Mouse (Mus musculus): Measurements from ENCODE around the gene Hoxb2. TPM values are rescaled to one million over a fixed set of nuclear protein-coding genes. Genes with fewer than 3 reads are reported as not detected.

The Hoxb2 gene
- polyA plus RNA-seq, 1 experiment from 2014 or later: 49.9 TPM

- Histone ChIP-seq H3K4me3 (ENCODE audit: low read length) (no peak overlapping the region), H3K4me1 (ENCODE audit: control insufficient read depth, insufficient read depth, low read length) (peaks cover 84% of the 10 kb centered on the region), H3K27me3 (ENCODE audit: control insufficient read depth, insufficient read depth, low read length) (no peaks in the 10 kb centered on the region)
Measured at GRCm38 (mm10) chr11:96337026-96337425, 13.3 kb upstream of the Hoxb2 start.

GRCm38 (mm10) chr11:96338957-96339855, 11.1 kb upstream of the Hoxb2 start:
- Histone ChIP-seq H3K4me3 (ENCODE audit: low read length) (no peak overlapping the region), H3K9ac (ENCODE audit: low read depth, low read length) (peak overlapping the region; percentile 77; the same call in 1 of the 2 replicates), H3K36me3 (ENCODE audit: control insufficient read depth, insufficient read depth, low read length) (peaks cover 31% of the 10 kb centered on the region), H3K27me3 (ENCODE audit: control insufficient read depth, insufficient read depth, low read length) (no peaks in the 10 kb centered on the region), H3K9me3 (ENCODE audit: control insufficient read depth, low read length) (no peaks in the 10 kb centered on the region), H3K27ac (ENCODE audit: low read depth, low read length) (peak overlapping the region; percentile 100), H3K4me1 (ENCODE audit: control insufficient read depth, insufficient read depth, low read length) (peaks cover 87% of the 10 kb centered on the region), H3K4me2 (replicated peaks; ENCODE audit: low read depth, low read length) (peak overlapping the region; percentile 73)
- WGBS: 25% methylated on average over 7 of the region's 7 CpGs
- ATAC-seq (ENCODE audit: low FRiP score, low TSS enrichment): no peak

More at GRCm38 (mm10) chr11:96337026-96337425, 13.3 kb upstream of the Hoxb2 start:
- Histone ChIP-seq H3K36me3 (ENCODE audit: control insufficient read depth, insufficient read depth, low read length) (peaks cover 32% of the 10 kb centered on the region), H3K4me2 (replicated peaks; ENCODE audit: low read depth, low read length) (0 out of 2 replicates have a peak overlapping the region, but pooled peaks have one; percentile 5), H3K27ac (ENCODE audit: low read depth, low read length) (peak overlapping the region; percentile 100), H3K9me3 (ENCODE audit: control insufficient read depth, low read length) (no peaks in the 10 kb centered on the region), H3K9ac (ENCODE audit: low read depth, low read length) (peak overlapping the region; percentile 19; the same call in 1 of the 2 replicates)
- WGBS: 24% methylated on average over 6 of the region's 6 CpGs
- ATAC-seq (ENCODE audit: low FRiP score, low TSS enrichment): no peak

- Histone ChIP-seq H3K9me3 (ENCODE audit: control insufficient read depth, low read length) (no peaks in the 10 kb centered on the region), H3K36me3 (ENCODE audit: control insufficient read depth, insufficient read depth, low read length) (peaks cover 38% of the 10 kb centered on the region), H3K9ac (ENCODE audit: low read depth, low read length) (peak overlapping the region; percentile 77), H3K27ac (ENCODE audit: low read depth, low read length) (peak overlapping the region; percentile 100), H3K4me1 (ENCODE audit: control insufficient read depth, insufficient read depth, low read length) (peaks cover 87% of the 10 kb centered on the region), H3K27me3 (ENCODE audit: control insufficient read depth, insufficient read depth, low read length) (no peaks in the 10 kb centered on the region), H3K4me3 (ENCODE audit: low read length) (peak overlapping the region; percentile 37), H3K4me2 (replicated peaks; ENCODE audit: low read depth, low read length) (peak overlapping the region; percentile 73)
- under 1% methylated on average over 31 of the region's 36 CpGs for WGBS
- ATAC-seq (ENCODE audit: low FRiP score, low TSS enrichment): peak; percentile 77
Measured at GRCm38 (mm10) chr11:96340698-96341365, 9.5 kb upstream of the Hoxb2 start.

GRCm38 (mm10) chr11:96341701-96342575, 8.4 kb upstream of the Hoxb2 start:
- Histone ChIP-seq H3K4me1 (ENCODE audit: control insufficient read depth, insufficient read depth, low read length) (peaks cover 87% of the 10 kb centered on the region), H3K9me3 (ENCODE audit: control insufficient read depth, low read length) (no peaks in the 10 kb centered on the region), H3K4me2 (replicated peaks; ENCODE audit: low read depth, low read length) (peak overlapping the region; percentile 73), H3K9ac (ENCODE audit: low read depth, low read length) (peak overlapping the region; percentile 77), H3K4me3 (ENCODE audit: low read length) (peak overlapping the region; percentile 37), H3K36me3 (ENCODE audit: control insufficient read depth, insufficient read depth, low read length) (peaks cover 43% of the 10 kb centered on the region), H3K27me3 (ENCODE audit: control insufficient read depth, insufficient read depth, low read length) (no peaks in the 10 kb centered on the region), H3K27ac (ENCODE audit: low read depth, low read length) (peak overlapping the region; percentile 100)
- ATAC-seq (ENCODE audit: low FRiP score, low TSS enrichment): no peak
- 2% methylated on average over 40 of the region's 40 CpGs for WGBS

GRCm38 (mm10) chr11:96342576-96342930, 7.8 kb upstream of the Hoxb2 start:
- Histone ChIP-seq H3K9ac (ENCODE audit: low read depth, low read length) (peak overlapping the region; percentile 77; the same call in 1 of the 2 replicates), H3K27me3 (ENCODE audit: control insufficient read depth, insufficient read depth, low read length) (no peaks in the 10 kb centered on the region), H3K4me1 (ENCODE audit: control insufficient read depth, insufficient read depth, low read length) (peaks cover 85% of the 10 kb centered on the region), H3K36me3 (ENCODE audit: control insufficient read depth, insufficient read depth, low read length) (peaks cover 43% of the 10 kb centered on the region), H3K4me2 (replicated peaks; ENCODE audit: low read depth, low read length) (peak overlapping the region; percentile 73), H3K4me3 (ENCODE audit: low read length) (peak overlapping the region; percentile 37), H3K9me3 (ENCODE audit: control insufficient read depth, low read length) (no peaks in the 10 kb centered on the region), H3K27ac (ENCODE audit: low read depth, low read length) (peak overlapping the region; percentile 100)
- WGBS: 10% methylated on average over 4 of the region's 4 CpGs
- no peak for ATAC-seq (ENCODE audit: low FRiP score, low TSS enrichment)

GRCm38 (mm10) chr11:96343206-96343745, 7.0 kb upstream of the Hoxb2 start:
- no peak for ATAC-seq (ENCODE audit: low FRiP score, low TSS enrichment)
- Histone ChIP-seq H3K4me3 (ENCODE audit: low read length) (peak overlapping the region; percentile 6; the same call in 1 of the 2 replicates), H3K27ac (ENCODE audit: low read depth, low read length) (peak overlapping the region; percentile 100), H3K27me3 (ENCODE audit: control insufficient read depth, insufficient read depth, low read length) (no peaks in the 10 kb centered on the region), H3K9me3 (ENCODE audit: control insufficient read depth, low read length) (no peaks in the 10 kb centered on the region), H3K9ac (ENCODE audit: low read depth, low read length) (peak overlapping the region; percentile 77; the same call in 1 of the 2 replicates), H3K4me2 (replicated peaks; ENCODE audit: low read depth, low read length) (peak overlapping the region; percentile 73), H3K36me3 (ENCODE audit: control insufficient read depth, insufficient read depth, low read length) (peaks cover 37% of the 10 kb centered on the region), H3K4me1 (ENCODE audit: control insufficient read depth, insufficient read depth, low read length) (peaks cover 84% of the 10 kb centered on the region)
- WGBS: 23% methylated on average over 2 of the region's 2 CpGs

DNA sequence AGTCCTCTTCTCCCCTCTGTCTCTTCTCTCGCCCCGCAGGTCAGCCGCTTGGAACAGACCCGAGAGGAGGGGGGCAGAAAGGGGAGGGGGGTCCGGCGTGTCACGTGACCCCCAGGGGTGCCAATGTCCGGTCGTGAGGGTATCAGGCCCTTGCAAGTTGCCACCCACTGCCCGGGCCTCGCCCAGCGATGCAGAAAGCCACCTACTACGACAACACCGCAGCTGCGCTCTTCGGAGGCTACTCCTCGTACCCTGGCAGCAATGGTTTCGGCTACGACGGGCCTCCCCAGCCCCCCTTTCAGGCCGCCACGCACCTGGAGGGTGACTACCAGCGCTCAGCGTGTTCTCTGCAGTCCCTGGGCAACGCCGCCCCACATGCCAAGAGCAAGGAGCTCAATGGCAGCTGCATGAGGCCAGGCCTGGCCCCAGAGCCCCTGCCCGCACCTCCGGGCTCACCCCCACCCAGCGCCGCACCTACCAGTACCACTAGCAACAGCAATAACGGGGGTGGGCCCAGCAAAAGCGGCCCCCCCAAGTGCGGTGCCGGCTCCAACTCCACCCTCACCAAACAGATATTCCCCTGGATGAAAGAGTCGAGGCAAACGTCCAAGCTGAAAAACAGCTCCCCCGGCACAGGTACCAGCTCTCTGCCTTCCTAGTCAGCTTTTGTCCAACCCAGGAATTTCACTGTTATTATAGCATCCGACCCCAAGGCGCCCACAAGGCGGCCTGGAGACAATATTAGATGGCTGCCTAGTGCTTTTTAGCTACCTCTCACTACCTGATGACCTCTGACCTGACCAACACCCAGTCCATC, 6.1 kb upstream of the Hoxb2 start:
- Histone ChIP-seq H3K4me1 (ENCODE audit: control insufficient read depth, insufficient read depth, low read length) (peaks cover 84% of the 10 kb centered on the region), H3K4me2 (replicated peaks; ENCODE audit: low read depth, low read length) (peak overlapping the region; percentile 73), H3K36me3 (ENCODE audit: control insufficient read depth, insufficient read depth, low read length) (peaks cover 37% of the 10 kb centered on the region), H3K9me3 (ENCODE audit: control insufficient read depth, low read length) (no peaks in the 10 kb centered on the region), H3K4me3 (ENCODE audit: low read length) (peak overlapping the region; percentile 26; the same call in 1 of the 2 replicates), H3K27ac (ENCODE audit: low read depth, low read length) (peak overlapping the region; percentile 100), H3K27me3 (ENCODE audit: control insufficient read depth, insufficient read depth, low read length) (no peaks in the 10 kb centered on the region), H3K9ac (ENCODE audit: low read depth, low read length) (peak overlapping the region; percentile 77)
- ATAC-seq (ENCODE audit: low FRiP score, low TSS enrichment): peak; percentile 17; the same call in 1 of the 2 replicates
- WGBS: 13% methylated on average over 40 of the region's 40 CpGs

DNA sequence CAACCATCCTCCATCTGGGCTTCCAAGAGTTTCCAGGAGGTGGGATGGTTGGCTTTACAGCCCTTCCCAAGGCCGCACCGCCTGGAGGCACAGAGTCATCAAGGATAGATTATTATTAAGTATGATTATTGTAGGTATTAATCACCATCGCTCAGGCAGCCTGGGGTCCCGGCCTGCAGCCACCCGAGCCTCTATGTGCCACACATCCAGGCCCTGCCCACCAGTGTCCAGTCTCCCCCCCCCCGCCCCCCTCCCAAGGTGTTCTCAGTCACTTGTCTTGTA, 5.5 kb upstream of the Hoxb2 start:
- Histone ChIP-seq H3K36me3 (ENCODE audit: control insufficient read depth, insufficient read depth, low read length) (peaks cover 37% of the 10 kb centered on the region), H3K9ac (ENCODE audit: low read depth, low read length) (peak overlapping the region; percentile 77), H3K27ac (ENCODE audit: low read depth, low read length) (peak overlapping the region; percentile 100), H3K4me1 (ENCODE audit: control insufficient read depth, insufficient read depth, low read length) (peaks cover 84% of the 10 kb centered on the region), H3K4me2 (replicated peaks; ENCODE audit: low read depth, low read length) (peak overlapping the region; percentile 73), H3K9me3 (ENCODE audit: control insufficient read depth, low read length) (no peaks in the 10 kb centered on the region), H3K27me3 (ENCODE audit: control insufficient read depth, insufficient read depth, low read length) (no peaks in the 10 kb centered on the region), H3K4me3 (ENCODE audit: low read length) (peak overlapping the region; percentile 26; the same call in 1 of the 2 replicates)
- no peak for ATAC-seq (ENCODE audit: low FRiP score, low TSS enrichment)
- 19% methylated on average over 6 of the region's 6 CpGs for WGBS
